Mouse (Mus musculus) limb, embryonic 14.5 days (tissue): ENCODE data around the gene Ptger4. TPM values are rescaled to one million over a fixed set of nuclear protein-coding genes. Genes with fewer than 3 reads are reported as not detected.

Source experiments
- ATAC-seq: fragments of 200-750 bp; cut with Nextera tagmentation; 2 replicates; pipeline ENCODE4 v1.8.0; 2017; ENCODE audit warnings: low read depth, moderate number of reproducible peaks, moderate TSS enrichment; ENCODE audit not compliant: low FRiP score
- DNase-seq: peaks from one replicate; pipeline ENCODE4 v3.0.0-alpha.2; 2015; ENCODE audit warnings: low spot score
- H3K27ac ChIP-seq: fragments of 300-500 bp; sonication (generic); replicated peaks from 2 replicates; pipeline ENCODE4 v1.5.1; 2014; ENCODE audit warnings: low read depth, mild to moderate bottlenecking, low read length, moderate library complexity, mixed read lengths
- H3K27me3 ChIP-seq: fragments of 300-500 bp; sonication (generic); 2 replicates; pipeline ENCODE4 v1.6.1; 2014; ENCODE audit warnings: low read length, mixed read lengths; ENCODE audit not compliant: control insufficient read depth, insufficient read depth
- H3K36me3 ChIP-seq: fragments of 300-500 bp; sonication (generic); 2 replicates; pipeline ENCODE4 v1.6.1; 2014; ENCODE audit warnings: mild to moderate bottlenecking, low read length, moderate library complexity, mixed read lengths; ENCODE audit not compliant: control insufficient read depth, insufficient read depth
- H3K4me1 ChIP-seq: fragments of 300-500 bp; sonication (generic); 2 replicates; pipeline ENCODE4 v1.6.1; 2014; ENCODE audit warnings: antibody characterized with exemption, low read length, mixed read lengths; ENCODE audit not compliant: control insufficient read depth, insufficient read depth
- H3K4me2 ChIP-seq: fragments of 300-500 bp; sonication (generic); replicated peaks from 2 replicates; pipeline ENCODE4 v1.6.1; 2014; ENCODE audit warnings: low read depth, mild to moderate bottlenecking, low read length, moderate library complexity; ENCODE audit not compliant: severe bottlenecking
- H3K4me3 ChIP-seq: fragments of 300-500 bp; sonication (generic); replicated peaks from 2 replicates; pipeline ENCODE4 v1.5.1; 2014; ENCODE audit warnings: low read length
- H3K9ac ChIP-seq: fragments of 300-500 bp; sonication (generic); 2 replicates; pipeline ENCODE4 v1.6.1; 2014; ENCODE audit warnings: mild to moderate bottlenecking, low read depth, low read length, moderate library complexity; ENCODE audit not compliant: severe bottlenecking
- H3K9me3 ChIP-seq: fragments of 300-500 bp; sonication (generic); 2 replicates; pipeline ENCODE4 v1.6.1; 2016; ENCODE audit warnings: low read length; ENCODE audit not compliant: control insufficient read depth
- POLR2A ChIP-seq: fragments of 200-500 bp; IDR thresholded peaks from 2 replicates; pipeline ENCODE4 v1.8.0; 2012; ENCODE audit warnings: inconsistent platforms, mild to moderate bottlenecking, moderate library complexity, borderline replicate concordance; ENCODE audit not compliant: insufficient read depth, insufficient read length; ENCODE audit errors: extremely low read depth
- WGBS: fragments of 180-500 bp; shearing (Covaris S2); extraction: QIAGEN DNeasy Blood & Tissue Kit; methylation state at CpG from one replicate; pipeline ENCODE4 v1.1.7; 2014; 5-methylcytosine and 5-hydroxymethylcytosine counted together
- polyA plus RNA-seq, 2 experiments: library from polyadenylated mRNA; depleted of rRNA in 1 of 2; stranded (reverse) in 1 of 2; unstranded in 1 of 2; fragments of >200 nt; fragmentation: Nextera tagmentation in 1 of 2; extraction: Ambion mirVana in 1 of 2; gene quantifications; 2 replicates each; pipeline versions ENCODE4 v1.2.1 to v1.2.3; 2012 to 2014

Gene Ptger4
- polyA plus RNA-seq, 2 experiments: 3.4 to 4.7 TPM

DNA sequence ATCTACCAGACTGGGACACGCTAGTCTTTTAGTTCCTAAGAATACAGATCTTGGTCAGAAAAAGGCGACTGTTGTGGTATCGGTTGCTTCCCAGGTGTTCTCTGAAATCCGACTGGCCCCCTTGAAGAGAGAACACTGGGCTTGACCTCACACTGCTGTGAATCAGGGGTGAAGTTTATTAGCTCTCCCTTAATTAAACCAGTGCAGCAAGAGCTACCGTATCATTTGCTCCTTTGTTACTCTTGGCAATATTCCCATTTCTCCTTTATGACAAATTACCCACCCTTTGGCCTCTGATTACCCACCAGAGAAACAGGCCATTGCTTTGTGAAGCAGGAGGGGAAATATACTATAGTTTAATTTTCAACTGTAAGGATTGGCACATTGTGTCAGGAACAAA lies 16.2 kb upstream of the Ptger4 start:
- no peak overlapping the region for H3K27ac ChIP-seq
- no peaks in the 10 kb centered on the region for H3K36me3 ChIP-seq
- H3K4me3 ChIP-seq: no peak overlapping the region
- no peak for DNase-seq
- ATAC-seq: no peak
- no peaks in the 10 kb centered on the region for H3K27me3 ChIP-seq
- 25% methylated on average over 5 of the region's 5 CpGs for WGBS
- no peaks in the 10 kb centered on the region for H3K9me3 ChIP-seq
- H3K9ac ChIP-seq: no peak overlapping the region
- H3K4me1 ChIP-seq: peaks cover 4% of the 10 kb centered on the region; the same call in 1 of the 2 replicates
- TF ChIP-seq POLR2A: no peak
- no peak overlapping the region for H3K4me2 ChIP-seq

DNA sequence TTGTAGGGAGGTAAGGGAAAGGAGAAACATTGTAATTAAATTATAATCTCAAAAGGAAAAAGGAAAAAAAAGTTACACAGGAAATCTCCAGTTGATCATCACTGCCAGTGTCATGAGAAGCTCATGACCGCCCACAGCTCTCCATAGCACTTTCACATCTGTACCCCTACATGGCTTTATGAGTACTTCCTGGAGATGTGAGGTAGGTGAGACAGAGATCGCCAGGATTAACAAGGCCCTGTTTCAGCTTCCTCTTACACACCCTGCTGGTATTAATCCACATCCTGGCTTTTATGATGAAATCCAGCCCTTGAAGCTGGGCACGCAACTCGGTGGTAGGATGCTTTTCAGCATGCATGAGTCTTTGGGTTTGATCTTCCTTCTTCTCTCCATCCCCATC lies 6.2 kb upstream of the Ptger4 start:
- Histone ChIP-seq H3K27ac (no peak overlapping the region), H3K27me3 (no peaks in the 10 kb centered on the region), H3K9me3 (no peaks in the 10 kb centered on the region), H3K4me3 (no peak overlapping the region), H3K4me1 (no peaks in the 10 kb centered on the region), H3K9ac (no peak overlapping the region), H3K4me2 (no peak overlapping the region), H3K36me3 (no peaks in the 10 kb centered on the region)
- DNase-seq (no peak), ATAC-seq (no peak)
- 53% methylated on average over 4 of the region's 4 CpGs for WGBS
- no peak for TF ChIP-seq POLR2A

DNA sequence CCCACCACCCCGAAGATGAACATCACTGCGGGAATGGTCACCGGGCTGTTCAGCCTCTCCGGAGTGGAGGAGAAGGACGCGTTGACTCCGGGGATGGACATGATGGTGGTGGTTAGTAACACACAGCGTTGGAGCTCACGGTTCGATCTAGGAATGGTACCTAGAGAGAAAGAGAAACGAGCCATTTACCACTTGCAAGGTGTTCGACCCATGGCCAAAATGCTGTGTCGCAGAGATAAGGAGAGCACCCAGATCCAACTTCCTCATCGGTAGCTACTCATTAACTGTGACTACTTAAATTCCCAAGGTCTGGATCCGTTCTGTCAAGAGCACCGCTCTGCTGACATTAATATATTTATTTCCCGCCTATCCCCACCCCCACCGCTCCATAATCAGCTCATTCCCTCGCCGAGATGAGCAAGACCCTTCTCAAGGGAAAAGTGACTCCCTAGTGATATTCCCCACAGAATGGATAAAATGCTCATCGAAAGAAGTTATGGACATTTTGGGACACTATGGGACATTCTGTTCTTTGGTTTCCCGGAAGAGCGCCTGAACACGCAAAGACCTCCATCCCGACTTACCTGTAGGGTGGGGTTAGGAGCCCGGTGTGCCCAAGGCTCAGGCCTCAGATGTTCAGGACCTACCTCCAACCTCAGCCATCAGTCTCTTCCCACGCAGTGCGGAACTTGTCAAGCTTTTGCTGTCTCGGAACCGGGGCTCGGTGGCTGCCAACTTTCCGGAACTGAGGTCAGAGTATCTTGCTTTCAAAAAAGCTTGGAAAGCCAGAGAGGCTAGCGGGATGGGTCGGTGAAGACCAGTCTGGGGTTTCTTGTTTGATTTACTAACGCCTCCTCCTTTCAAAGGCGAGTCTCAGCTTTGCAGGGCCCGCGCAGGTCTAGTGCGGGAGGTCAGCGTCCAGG lies 690 bp downstream of the Ptger4 start:
- ATAC-seq: no peak
- Histone ChIP-seq H3K9me3 (no peaks in the 10 kb centered on the region), H3K4me1 (peaks cover 12% of the 10 kb centered on the region), H3K36me3 (no peaks in the 10 kb centered on the region), H3K4me3 (peak overlapping the region; percentile 62), H3K4me2 (peak overlapping the region; percentile 100), H3K27me3 (peaks cover 18% of the 10 kb centered on the region), H3K27ac (no peak overlapping the region), H3K9ac (peak overlapping the region; percentile 58)
- WGBS: 9% methylated on average over 40 of the region's 40 CpGs
- no peak for DNase-seq
- no peak for TF ChIP-seq POLR2A

GRCm38 (mm10) chr15:5242241-5243035 lies 1.5 kb downstream of the Ptger4 start:
- peaks cover 16% of the 10 kb centered on the region for H3K4me1 ChIP-seq
- TF ChIP-seq POLR2A: no peak
- H3K9ac ChIP-seq: peak overlapping the region; percentile 58
- no peaks in the 10 kb centered on the region for H3K9me3 ChIP-seq
- H3K4me2 ChIP-seq: peak overlapping the region; percentile 100
- H3K36me3 ChIP-seq: no peaks in the 10 kb centered on the region
- WGBS: 4% methylated on average over 48 of the region's 61 CpGs
- 0 out of 2 replicates have a peak, but pooled peaks have one; percentile 28 for ATAC-seq
- H3K27me3 ChIP-seq: peaks cover 18% of the 10 kb centered on the region
- H3K27ac ChIP-seq: no peak overlapping the region
- H3K4me3 ChIP-seq: peak overlapping the region; percentile 62
- no peak for DNase-seq

DNA sequence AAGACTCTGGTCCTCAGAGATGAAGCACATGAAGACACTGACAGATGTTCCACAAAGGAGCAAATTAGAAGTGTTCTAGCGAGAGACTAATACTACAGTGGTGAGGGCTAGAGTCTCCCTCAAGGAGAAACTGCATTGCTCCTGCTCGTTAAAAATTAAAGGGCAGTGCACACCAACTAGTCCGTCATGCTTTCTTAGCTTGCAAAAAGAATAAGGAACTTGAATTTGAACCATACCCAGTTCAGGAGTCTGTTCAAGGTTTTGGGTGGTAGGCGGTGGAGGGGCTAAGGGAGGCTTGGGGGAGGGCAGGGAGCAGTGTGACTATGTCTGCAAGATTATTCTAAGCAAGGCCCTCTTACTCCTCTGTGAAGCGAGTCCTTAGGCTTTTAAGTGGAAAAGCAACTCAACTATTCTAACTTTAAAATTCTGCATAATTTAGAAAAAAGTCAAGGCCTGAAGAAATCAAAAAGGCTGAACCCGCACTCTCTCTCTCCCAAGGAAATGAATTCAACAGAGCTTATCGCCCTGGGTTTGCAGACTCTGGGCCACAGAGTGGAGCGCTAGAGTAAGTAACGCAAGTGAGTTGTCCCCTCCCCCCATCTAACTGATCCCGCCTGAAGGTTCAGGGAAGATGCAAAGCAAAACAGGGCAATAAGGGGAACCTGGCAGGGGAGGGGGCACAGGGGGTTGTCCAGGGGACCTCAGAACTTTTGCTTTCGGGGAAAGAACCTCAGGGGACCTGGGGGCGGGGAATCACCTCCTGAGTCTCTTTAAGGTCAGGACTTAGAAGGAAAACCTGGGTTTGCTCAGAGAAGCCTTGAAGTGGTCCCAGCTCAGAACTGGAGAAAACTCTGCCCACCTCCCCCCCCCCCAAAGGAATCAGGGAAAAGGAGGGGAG lies 2.4 kb downstream of the Ptger4 start:
- DNase-seq (peak; percentile 84), ATAC-seq (peak; percentile 48; the same call in 1 of the 2 replicates)
- H3K27ac ChIP-seq: no peak overlapping the region
- 13% methylated on average over 12 of the region's 12 CpGs for WGBS
- no peaks in the 10 kb centered on the region for H3K36me3 ChIP-seq
- H3K4me3 ChIP-seq: peak overlapping the region; percentile 62
- H3K9me3 ChIP-seq: no peaks in the 10 kb centered on the region
- peak overlapping the region; percentile 100 for H3K4me2 ChIP-seq
- peaks cover 18% of the 10 kb centered on the region for H3K27me3 ChIP-seq
- peak overlapping the region; percentile 58 for H3K9ac ChIP-seq
- H3K4me1 ChIP-seq: peaks cover 17% of the 10 kb centered on the region
- no peak for TF ChIP-seq POLR2A
